Mouse (Mus musculus): ENCODE measurements at regions not wholly inside any gene's neighbourhood (a gene's known extent, or its start where the extent isn't known, plus 50 kb on each side); places are given as distances from the start of the nearest gene placed in this dataset.

DNA sequence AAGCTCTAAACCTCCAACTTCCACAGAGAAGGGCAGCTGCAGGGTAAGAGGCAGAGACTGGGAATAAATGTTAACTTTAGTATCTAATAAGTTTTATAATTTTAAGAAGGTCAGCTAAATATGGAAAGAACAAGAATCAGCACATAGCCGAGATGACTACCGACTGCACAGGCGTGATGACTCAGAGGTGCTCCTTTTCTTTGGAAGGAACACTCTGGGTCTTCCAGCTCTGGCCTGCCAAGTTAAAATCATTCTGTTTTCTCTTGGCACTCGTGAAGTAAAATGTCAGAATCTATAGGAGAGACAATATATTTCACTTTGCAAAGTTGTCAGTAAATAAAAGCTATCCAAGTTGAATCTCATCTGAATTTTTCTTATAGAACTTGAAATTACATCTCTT, 96.2 kb upstream of the Magi2 start:
- no peak overlapping the region for H3K4me3 ChIP-seq
- intact Hi-C loops (cut with DNase I), result no loop called here
- no peak overlapping the region for H3K27ac ChIP-seq
- DNase-seq (ENCODE audit: extremely low spot score in 1 of 2, low spot score in 2 of 2), result no peak
- no peak for TF ChIP-seq CTCF (IDR thresholded peaks at IDR 0.05)

DNA sequence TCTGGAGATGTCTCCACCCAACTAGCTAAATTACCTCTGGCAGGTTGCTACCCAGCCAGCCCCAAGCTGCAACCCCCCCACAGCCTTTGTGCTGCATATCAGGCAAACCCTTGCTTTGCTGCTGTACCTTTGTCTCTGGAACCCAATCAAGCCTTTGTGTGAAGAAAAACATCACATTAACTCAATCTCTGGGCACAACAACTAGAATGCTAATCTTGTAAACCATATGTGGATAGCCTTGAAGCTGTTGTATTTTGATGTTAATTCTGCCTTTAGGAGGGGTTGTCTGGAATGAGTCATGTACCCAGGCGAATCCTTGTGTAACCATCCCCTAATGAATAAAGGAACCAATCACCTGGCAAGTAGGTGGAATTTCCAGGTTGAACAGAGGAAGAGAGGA, 72.3 kb upstream of the Magi2 start:
- Histone ChIP-seq H3K27ac (no peak overlapping the region), H3K4me3 (no peak overlapping the region)
- TF ChIP-seq CTCF (IDR thresholded peaks at IDR 0.05), result no peak
- intact Hi-C loops (cut with DNase I), result no loop called here
- DNase-seq (ENCODE audit: extremely low spot score in 1 of 2, low spot score in 2 of 2), result no peak

DNA sequence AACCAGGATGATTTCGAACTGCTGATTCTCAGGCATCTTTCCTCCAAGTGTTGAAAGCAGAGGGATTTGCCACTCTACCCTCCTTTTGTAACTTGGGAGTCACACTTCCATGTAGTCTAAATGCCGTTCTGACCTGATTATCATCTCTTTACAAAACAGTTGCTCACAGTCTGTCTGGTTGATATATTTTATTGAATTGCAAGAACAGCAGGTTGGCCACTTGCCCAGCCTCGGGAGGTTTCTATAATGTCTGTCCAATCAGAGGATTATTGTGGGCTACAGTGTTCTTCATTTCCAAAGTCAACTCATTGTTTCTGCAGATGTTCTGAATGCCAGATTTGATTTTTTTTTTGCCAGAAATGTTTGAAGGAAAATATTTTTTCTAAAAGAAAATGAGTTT, 68.6 kb upstream of the Magi2 start:
- intact Hi-C loops (cut with DNase I), result no loop called here
- DNase-seq (ENCODE audit: extremely low spot score in 1 of 2, low spot score in 2 of 2), result peak in 1 of 2 experiments; percentile 12

DNA sequence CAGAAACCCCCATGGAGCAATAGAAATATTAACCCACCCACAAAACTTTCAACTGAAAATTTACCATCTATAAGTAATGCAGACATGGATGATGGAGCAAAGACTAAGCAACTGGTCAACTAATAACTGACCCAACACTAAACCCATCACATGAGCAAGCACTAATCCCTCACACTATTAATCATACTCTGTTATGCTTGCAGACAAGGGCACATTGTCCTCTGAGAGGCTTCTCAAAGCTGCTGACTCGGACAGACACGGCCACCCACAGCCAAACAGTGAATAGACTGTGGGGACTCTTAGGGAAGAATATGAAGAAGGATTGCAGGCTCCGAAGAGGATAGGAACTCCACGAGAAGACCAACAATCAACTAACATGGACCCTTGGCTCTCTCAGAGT, 66.6 kb upstream of the Magi2 start:
- no peak for TF ChIP-seq CTCF (IDR thresholded peaks at IDR 0.05)
- Histone ChIP-seq H3K27ac (no peak overlapping the region), H3K4me3 (no peak overlapping the region)
- no peak for DNase-seq (ENCODE audit: extremely low spot score in 1 of 2, low spot score in 2 of 2)
- intact Hi-C loops (cut with DNase I), result no loop called here

More for the DNA sequence above, 68.6 kb upstream of the Magi2 start:
- no peak overlapping the region for H3K4me3 ChIP-seq
- TF ChIP-seq CTCF (IDR thresholded peaks at IDR 0.05), result no peak
- no peak overlapping the region for H3K27ac ChIP-seq

All from left cerebral cortex, adult 2 months (tissue).